Mouse (Mus musculus) layer of hippocampus, postnatal 25 days (tissue): Measurements from ENCODE around the gene Hist1h4m. TPM values are rescaled to one million over a fixed set of nuclear protein-coding genes. Genes with fewer than 3 reads are reported as not detected.
"Not testable (repeated sequence)": the region's sequence is repeated elsewhere in the genome, so short reads cannot be mapped to it uniquely, and the experiment has no call there.

Source experiments
- DNase-seq, 2 experiments: peaks; one replicate each; pipeline ENCODE4 v3.0.0; 2022; ENCODE audit warnings: mixed read lengths in 2 of 2, low spot score in 1 of 2; ENCODE audit errors: extremely low spot score in 1 of 2
- total RNA-seq, 2 experiments: library from RNA; stranded (reverse); gene quantifications; 2 replicates each; pipeline ENCODE4 v1.2.3; 2021

The Hist1h4m gene
- total RNA-seq, 2 experiments from 2014 or later, result 199 to 299 TPM

GRCm38 (mm10) chr13:21803058-21803457 is 8.5 kb upstream of the Hist1h4m start:
- not testable (repeated sequence) for DNase-seq

- DNase-seq, result not testable (repeated sequence)
Observed at GRCm38 (mm10) chr13:21810073-21810472, 1.5 kb upstream of the Hist1h4m start, which contains the start of the genes Hist1h2bq and Hist1h2ao. TSS of gene Hist1h2bq (minus strand) at chr13:21810197. TSS of gene Hist1h2ao (plus strand) at chr13:21810465.

GRCm38 (mm10) chr13:21811074-21811473 is 472 bp upstream of the Hist1h4m start:
- DNase-seq, result not testable (repeated sequence)

GRCm38 (mm10) chr13:21812092-21812491 is 546 bp downstream of the Hist1h4m start:
- not testable (repeated sequence) for DNase-seq

- not testable (repeated sequence) for DNase-seq
Observed at GRCm38 (mm10) chr13:21820082-21820890, 8.7 kb downstream of the Hist1h4m start.

GRCm38 (mm10) chr13:21828511-21828910 is 17.0 kb downstream of the Hist1h4m start:
- no peak for DNase-seq

GRCm38 (mm10) chr13:21830344-21830743 is 18.8 kb downstream of the Hist1h4m start:
- no peak for DNase-seq

- DNase-seq, result not testable (repeated sequence)
Observed at GRCm38 (mm10) chr13:21831418-21832394, 20.2 kb downstream of the Hist1h4m start, which contains the start of gene Hist1h4n. TSS of gene Hist1h4n (minus strand) at chr13:21832196.

- not testable (repeated sequence) for DNase-seq
Observed at GRCm38 (mm10) chr13:21833461-21833860, 21.9 kb downstream of the Hist1h4m start, which contains the start of the genes Hist1h2ap and Hist1h2br. TSS of gene Hist1h2ap (minus strand) at chr13:21833507. TSS of gene Hist1h2br (plus strand) at chr13:21833743.

GRCm38 (mm10) chr13:21840508-21840907 is 29.0 kb downstream of the Hist1h4m start:
- DNase-seq, result not testable (repeated sequence)

- DNase-seq, result not testable (repeated sequence)
Observed at GRCm38 (mm10) chr13:21846356-21846755, 34.8 kb downstream of the Hist1h4m start.

GRCm38 (mm10) chr13:21847883-21848282 is 36.3 kb downstream of the Hist1h4m start:
- peak in 1 of 2 experiments; percentile 14 for DNase-seq

- DNase-seq, result not testable (repeated sequence)
Observed at GRCm38 (mm10) chr13:21850696-21851095, 39.1 kb downstream of the Hist1h4m start.

- no peak for DNase-seq
Observed at GRCm38 (mm10) chr13:21852215-21852945, 40.8 kb downstream of the Hist1h4m start.

- peak; percentile 78 to 88 for DNase-seq
Observed at GRCm38 (mm10) chr13:21855146-21855545, 43.6 kb downstream of the Hist1h4m start.

GRCm38 (mm10) chr13:21855698-21856162 is 44.2 kb downstream of the Hist1h4m start:
- peak; percentile 26 to 62 for DNase-seq

GRCm38 (mm10) chr13:21861608-21862007 is 50.1 kb downstream of the Hist1h4m start:
- DNase-seq, result no peak
